Mouse (Mus musculus): ENCODE measurements around the gene Dnajb12.

GRCm38 (mm10) chr10:59861201-59861600 lies 18.2 kb upstream of the Dnajb12 start:
- TF ChIP-seq CTCF (IDR thresholded peaks at IDR 0.05; ENCODE audit: low read depth, low read length): no peak
- TF ChIP-seq GATA1 (IDR thresholded peaks at IDR 0.05; ENCODE audit: borderline replicate concordance, low read length): no peak
- no peak for TF ChIP-seq POLR2AphosphoS5 (IDR thresholded peaks at IDR 0.05; ENCODE audit: insufficient replicate concordance, low read depth, low read length)
- TF ChIP-seq TAL1 (conservative IDR thresholded peaks at IDR 0.05; ENCODE audit: low read depth, low read length): no peak
- no peak for TF ChIP-seq GATA2 (IDR thresholded peaks at IDR 0.05; ENCODE audit: borderline replicate concordance, low read depth, low read length)
